Mouse (Mus musculus): ENCODE data around the gene Macrod1.

- no peak for TF ChIP-seq CTCF (IDR thresholded peaks at IDR 0.05; ENCODE audit: borderline replicate concordance, insufficient read depth, low read depth, low read length)
- no peak for TF ChIP-seq POLR2A (IDR thresholded peaks at IDR 0.05; ENCODE audit: borderline replicate concordance, insufficient read depth, low read length)
Measured at GRCm38 (mm10) chr19:7224253-7224652, 167.6 kb downstream of the Macrod1 start.
